Mouse (Mus musculus): ENCODE data around the gene Hoxb5. TPM values are rescaled to one million over a fixed set of nuclear protein-coding genes. Genes with fewer than 3 reads are reported as not detected.

The Hoxb5 gene
- polyA plus RNA-seq, 1 experiment: not detected

DNA sequence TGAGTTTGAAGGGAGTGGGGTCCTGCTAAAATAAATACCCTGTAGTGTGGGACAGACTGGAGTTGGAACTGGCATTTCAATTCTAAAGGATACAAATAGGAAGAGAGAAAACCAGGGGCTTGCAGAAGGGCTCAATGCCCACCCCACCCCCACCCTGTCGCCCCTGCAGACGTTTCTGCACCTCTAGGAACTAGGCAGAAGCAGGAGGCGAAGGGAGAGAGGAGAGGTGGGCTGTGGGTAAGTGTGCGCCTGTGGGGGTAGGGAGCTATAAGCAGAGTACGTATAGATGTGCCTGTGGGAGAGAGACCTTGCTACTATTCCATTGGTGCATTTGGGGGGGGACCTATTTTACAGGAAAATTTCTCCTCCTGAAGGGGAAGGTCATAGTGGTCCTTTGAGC lies 24.6 kb downstream of the Hoxb5 start:
- no peak for TF ChIP-seq POLR2A (IDR thresholded peaks at IDR 0.05; ENCODE audit: insufficient read depth, low read length)
- no peaks in the 10 kb centered on the region for H3K9me3 ChIP-seq (replicated peaks; ENCODE audit: control insufficient read depth, insufficient read depth, low read length, poor library complexity, severe bottlenecking)
- no peak overlapping the region for H3K9ac ChIP-seq (ENCODE audit: low read depth, poor library complexity, severe bottlenecking)
- no peaks in the 10 kb centered on the region for H3K36me3 ChIP-seq (ENCODE audit: control insufficient read depth, insufficient read depth, low read length, poor library complexity, severe bottlenecking)
- peaks cover 2% of the 10 kb centered on the region for H3K4me1 ChIP-seq (ENCODE audit: control insufficient read depth, insufficient read depth, low read length)
- peaks cover 61% of the 10 kb centered on the region for H3K27me3 ChIP-seq (ENCODE audit: control insufficient read depth, insufficient read depth, low read length, poor library complexity, severe bottlenecking)
- no peak overlapping the region for H3K27ac ChIP-seq (ENCODE audit: insufficient read depth, low read length)
- H3K4me3 ChIP-seq (ENCODE audit: low read depth, low read length): no peak overlapping the region

DNA sequence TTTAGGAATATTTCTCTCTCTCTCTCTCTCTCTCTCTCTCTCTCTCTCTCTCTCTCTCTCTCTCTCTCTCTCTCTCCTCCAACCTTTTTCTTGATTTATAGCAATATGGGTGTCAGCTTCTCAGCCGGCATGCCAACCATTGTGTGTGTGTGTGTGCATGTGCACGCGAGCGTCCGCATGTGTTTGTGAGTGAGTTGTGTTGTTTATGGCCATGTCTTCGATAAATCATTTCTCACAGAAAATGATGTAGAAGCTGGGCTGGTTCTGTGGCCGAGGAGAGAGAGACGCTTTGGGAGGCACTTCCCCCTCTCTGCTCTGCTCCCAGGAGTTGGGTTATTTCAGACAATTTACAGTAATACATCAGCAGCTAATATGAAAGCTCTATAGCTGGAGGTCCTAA lies 25.5 kb downstream of the Hoxb5 start:
- TF ChIP-seq POLR2A (IDR thresholded peaks at IDR 0.05; ENCODE audit: insufficient read depth, low read length) (no peak), CTCF (IDR thresholded peaks at IDR 0.05; ENCODE audit: low read depth, low read length) (no peak), EP300 (IDR thresholded peaks at IDR 0.05; ENCODE audit: insufficient read depth, low read depth, low read length) (no peak)
- Histone ChIP-seq H3K27me3 (ENCODE audit: control insufficient read depth, insufficient read depth, low read length, poor library complexity, severe bottlenecking) (peaks cover 64% of the 10 kb centered on the region), H3K9me3 (replicated peaks; ENCODE audit: control insufficient read depth, insufficient read depth, low read length, poor library complexity, severe bottlenecking) (no peaks in the 10 kb centered on the region), H3K27ac (ENCODE audit: insufficient read depth, low read length) (no peak overlapping the region), H3K4me3 (ENCODE audit: low read depth, low read length) (no peak overlapping the region), H3K36me3 (ENCODE audit: control insufficient read depth, insufficient read depth, low read length, poor library complexity, severe bottlenecking) (no peaks in the 10 kb centered on the region), H3K4me1 (ENCODE audit: control insufficient read depth, insufficient read depth, low read length) (peaks cover 2% of the 10 kb centered on the region), H3K9ac (ENCODE audit: low read depth, poor library complexity, severe bottlenecking) (no peak overlapping the region)

DNA sequence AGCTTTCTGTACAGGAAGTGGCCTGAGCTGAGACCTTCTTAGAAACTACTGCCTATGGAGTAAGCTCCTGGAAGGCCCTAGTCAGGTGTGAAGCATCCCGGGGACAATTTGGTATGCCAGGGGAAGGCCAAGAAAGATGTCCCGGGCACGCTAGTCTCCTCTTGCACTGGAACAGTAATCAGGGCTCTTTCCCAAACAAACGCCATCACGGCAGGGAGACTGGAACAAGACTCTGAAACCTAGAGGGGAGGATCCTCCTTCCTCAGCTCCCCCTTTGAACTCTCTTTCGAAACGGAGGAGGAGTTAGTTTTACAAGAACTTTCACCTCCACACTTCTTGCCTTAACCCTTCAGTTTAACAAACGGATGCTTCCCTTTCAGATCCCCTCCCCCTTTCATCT lies 29.0 kb downstream of the Hoxb5 start:
- H3K9ac ChIP-seq (ENCODE audit: low read depth, poor library complexity, severe bottlenecking): no peak overlapping the region
- TF ChIP-seq CTCF (IDR thresholded peaks at IDR 0.05; ENCODE audit: low read depth, low read length) (no peak), POLR2A (IDR thresholded peaks at IDR 0.05; ENCODE audit: insufficient read depth, low read length) (no peak), EP300 (IDR thresholded peaks at IDR 0.05; ENCODE audit: insufficient read depth, low read depth, low read length) (no peak)
- peaks cover 62% of the 10 kb centered on the region for H3K27me3 ChIP-seq (ENCODE audit: control insufficient read depth, insufficient read depth, low read length, poor library complexity, severe bottlenecking)
- H3K4me3 ChIP-seq (ENCODE audit: low read depth, low read length): no peak overlapping the region
- no peak overlapping the region for H3K27ac ChIP-seq (ENCODE audit: insufficient read depth, low read length)
- no peaks in the 10 kb centered on the region for H3K9me3 ChIP-seq (replicated peaks; ENCODE audit: control insufficient read depth, insufficient read depth, low read length, poor library complexity, severe bottlenecking)
- peaks cover 2% of the 10 kb centered on the region for H3K4me1 ChIP-seq (ENCODE audit: control insufficient read depth, insufficient read depth, low read length)
- H3K36me3 ChIP-seq (ENCODE audit: control insufficient read depth, insufficient read depth, low read length, poor library complexity, severe bottlenecking): no peaks in the 10 kb centered on the region

DNA sequence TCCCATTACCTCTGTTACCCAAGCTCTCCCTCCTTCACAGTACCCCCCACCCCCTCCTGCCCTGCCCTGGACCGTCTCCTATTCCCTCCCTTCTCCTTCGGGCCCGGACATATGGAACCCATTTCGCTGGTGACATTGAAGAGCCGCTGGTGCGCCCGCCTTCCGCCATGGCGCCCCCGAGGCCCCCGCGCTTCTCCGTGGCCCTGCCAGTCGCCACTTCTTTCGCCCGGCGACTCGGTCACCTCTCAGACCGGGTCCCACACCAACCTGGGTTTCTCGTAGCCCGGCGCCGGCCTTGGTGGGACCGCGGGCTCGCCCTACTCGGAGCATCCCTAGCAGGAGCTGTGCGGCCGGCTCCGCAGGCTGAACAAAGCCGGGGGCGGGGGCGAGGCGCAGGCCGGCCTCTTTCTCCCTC lies 29.5 kb downstream of the Hoxb5 start:
- TF ChIP-seq CTCF (IDR thresholded peaks at IDR 0.05; ENCODE audit: low read depth, low read length): no peak
- no peak for TF ChIP-seq EP300 (IDR thresholded peaks at IDR 0.05; ENCODE audit: insufficient read depth, low read depth, low read length)
- no peak for TF ChIP-seq POLR2A (IDR thresholded peaks at IDR 0.05; ENCODE audit: insufficient read depth, low read length)
- Histone ChIP-seq H3K27ac (ENCODE audit: insufficient read depth, low read length) (no peak overlapping the region), H3K36me3 (ENCODE audit: control insufficient read depth, insufficient read depth, low read length, poor library complexity, severe bottlenecking) (no peaks in the 10 kb centered on the region), H3K27me3 (ENCODE audit: control insufficient read depth, insufficient read depth, low read length, poor library complexity, severe bottlenecking) (peaks cover 61% of the 10 kb centered on the region), H3K4me3 (ENCODE audit: low read depth, low read length) (peak overlapping the region; percentile 24), H3K4me1 (ENCODE audit: control insufficient read depth, insufficient read depth, low read length) (peaks cover 2% of the 10 kb centered on the region), H3K9me3 (replicated peaks; ENCODE audit: control insufficient read depth, insufficient read depth, low read length, poor library complexity, severe bottlenecking) (no peaks in the 10 kb centered on the region), H3K9ac (ENCODE audit: low read depth, poor library complexity, severe bottlenecking) (0 out of 2 replicates have a peak overlapping the region, but pooled peaks have one; percentile 18)

DNA sequence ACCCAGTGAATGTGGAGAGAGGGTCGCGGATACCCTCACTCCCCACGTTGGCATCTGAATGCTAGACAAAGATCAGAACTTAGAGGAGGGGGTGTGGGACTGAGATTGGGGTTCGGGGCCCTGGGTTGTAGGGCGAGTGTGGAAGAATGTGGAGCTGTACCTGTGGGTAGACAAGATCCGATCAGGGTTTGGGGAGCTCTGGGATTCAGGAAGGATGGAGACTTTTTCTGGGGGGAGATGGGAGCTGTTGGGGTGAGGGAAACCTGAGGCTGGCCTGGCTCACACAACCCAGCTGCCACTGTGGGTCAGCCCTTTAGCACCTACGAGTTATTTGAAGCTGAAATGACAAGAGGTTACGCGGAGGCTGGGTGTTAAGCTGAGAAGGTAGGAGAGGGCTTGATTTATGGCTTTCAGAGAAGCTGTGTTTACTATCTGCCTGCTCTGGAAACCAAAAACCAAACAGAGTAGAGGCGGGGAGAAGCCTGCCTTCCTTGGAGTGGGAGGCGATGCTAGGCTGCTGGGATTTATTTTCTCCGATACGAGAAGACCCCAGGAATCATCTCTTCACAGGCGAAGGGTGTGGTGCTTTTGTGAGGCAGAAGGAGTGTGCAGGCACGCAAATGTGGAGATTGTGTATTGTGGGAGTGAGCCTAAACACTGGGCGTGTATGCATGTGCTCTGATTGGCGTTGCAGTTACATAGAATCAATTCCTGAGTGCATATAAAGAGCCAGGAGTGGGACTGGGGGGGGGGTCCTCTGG lies 30.3 kb downstream of the Hoxb5 start:
- Histone ChIP-seq H3K36me3 (ENCODE audit: control insufficient read depth, insufficient read depth, low read length, poor library complexity, severe bottlenecking) (no peaks in the 10 kb centered on the region), H3K9me3 (replicated peaks; ENCODE audit: control insufficient read depth, insufficient read depth, low read length, poor library complexity, severe bottlenecking) (no peaks in the 10 kb centered on the region), H3K27ac (ENCODE audit: insufficient read depth, low read length) (no peak overlapping the region), H3K9ac (ENCODE audit: low read depth, poor library complexity, severe bottlenecking) (no peak overlapping the region), H3K4me3 (ENCODE audit: low read depth, low read length) (0 out of 2 replicates have a peak overlapping the region, but pooled peaks have one; percentile 24), H3K4me1 (ENCODE audit: control insufficient read depth, insufficient read depth, low read length) (peaks cover 2% of the 10 kb centered on the region), H3K27me3 (ENCODE audit: control insufficient read depth, insufficient read depth, low read length, poor library complexity, severe bottlenecking) (peaks cover 61% of the 10 kb centered on the region)
- TF ChIP-seq EP300 (IDR thresholded peaks at IDR 0.05; ENCODE audit: insufficient read depth, low read depth, low read length) (no peak), POLR2A (IDR thresholded peaks at IDR 0.05; ENCODE audit: insufficient read depth, low read length) (no peak), CTCF (IDR thresholded peaks at IDR 0.05; ENCODE audit: low read depth, low read length) (no peak)

DNA sequence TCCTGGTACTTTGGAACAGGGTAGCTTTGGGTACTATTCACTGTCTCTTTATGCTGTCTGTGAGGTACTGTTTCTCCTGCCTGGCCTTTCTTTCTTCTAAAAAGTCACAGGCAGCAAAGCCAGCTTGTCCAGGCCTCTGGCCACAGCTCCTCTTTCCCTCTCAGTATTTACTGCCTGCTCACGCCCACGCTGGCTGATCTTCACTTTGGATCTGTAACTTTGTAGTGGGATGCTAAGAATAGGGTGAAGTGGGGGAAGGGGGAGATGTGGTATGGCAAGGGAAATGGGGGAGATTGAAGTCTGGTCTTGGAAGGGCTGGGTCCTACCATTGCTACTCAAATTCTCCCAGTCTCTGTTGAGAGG lies 30.8 kb downstream of the Hoxb5 start:
- H3K27ac ChIP-seq (ENCODE audit: insufficient read depth, low read length): no peak overlapping the region
- H3K4me3 ChIP-seq (ENCODE audit: low read depth, low read length): no peak overlapping the region
- peaks cover 62% of the 10 kb centered on the region for H3K27me3 ChIP-seq (ENCODE audit: control insufficient read depth, insufficient read depth, low read length, poor library complexity, severe bottlenecking)
- peaks cover 2% of the 10 kb centered on the region for H3K4me1 ChIP-seq (ENCODE audit: control insufficient read depth, insufficient read depth, low read length)
- no peak for TF ChIP-seq CTCF (IDR thresholded peaks at IDR 0.05; ENCODE audit: low read depth, low read length)
- TF ChIP-seq POLR2A (IDR thresholded peaks at IDR 0.05; ENCODE audit: insufficient read depth, low read length): no peak
- no peak for TF ChIP-seq EP300 (IDR thresholded peaks at IDR 0.05; ENCODE audit: insufficient read depth, low read depth, low read length)
- no peak overlapping the region for H3K9ac ChIP-seq (ENCODE audit: low read depth, poor library complexity, severe bottlenecking)
- H3K36me3 ChIP-seq (ENCODE audit: control insufficient read depth, insufficient read depth, low read length, poor library complexity, severe bottlenecking): no peaks in the 10 kb centered on the region
- no peaks in the 10 kb centered on the region for H3K9me3 ChIP-seq (replicated peaks; ENCODE audit: control insufficient read depth, insufficient read depth, low read length, poor library complexity, severe bottlenecking)
